In the genomic region with DNA sequence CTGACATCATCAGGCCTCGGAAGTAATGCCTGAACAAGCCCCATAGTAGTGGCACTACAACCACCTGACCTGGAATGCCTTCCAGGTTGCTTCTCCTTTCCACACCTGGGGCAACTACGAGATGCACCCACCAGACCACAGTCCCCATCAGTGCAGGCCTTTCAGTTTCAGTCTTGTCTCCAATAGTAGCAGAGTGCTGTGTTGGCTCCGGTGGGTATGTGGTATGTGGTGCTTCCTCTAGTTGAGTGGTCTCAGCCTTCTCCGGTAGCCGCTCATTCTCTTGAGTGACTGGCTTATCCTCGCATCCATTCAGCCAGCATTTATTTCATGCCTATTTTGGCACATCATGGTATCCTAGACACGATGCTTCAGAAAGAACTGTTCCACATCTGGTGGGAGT, we compare ENCODE assay signal across 22 mouse cellular contexts. TPM values are rescaled to one million over a fixed set of nuclear protein-coding genes. Genes with fewer than 3 reads are reported as not detected.
"Had no signal": no experiment of that assay in that cellular context is flagged by ENCODE, and none has a peak within 500 bp of the region (broad histone marks: within the 10 kb centered on the region; RNA-seq: fewer than 3 reads in every experiment).

No protein-coding gene starts in this region.

- H3K36me3 ChIP-seq: limb, embryonic 10.5 days; liver, embryonic 12.5 days; midbrain, embryonic 10.5 days; neural tube, embryonic 12.5 days had no signal

- H3K9ac ChIP-seq: liver, embryonic 12.5 days; neural tube, embryonic 12.5 days had no signal

- H3K9me3 ChIP-seq: limb, embryonic 10.5 days; liver, embryonic 12.5 days; neural tube, embryonic 12.5 days had no signal

- H3K27me3 ChIP-seq: liver, embryonic 12.5 days had no signal

- H3K4me1 ChIP-seq: liver, embryonic 12.5 days; midbrain, embryonic 10.5 days; neural tube, embryonic 12.5 days had no signal

- H3K27ac ChIP-seq: liver, embryonic 12.5 days; midbrain, embryonic 10.5 days; neural tube, embryonic 12.5 days; stomach, postnatal 0 days had no signal

- H3K4me3 ChIP-seq: liver, embryonic 12.5 days; midbrain, embryonic 10.5 days; myocyte; neural tube, embryonic 12.5 days had no signal

- ATAC-seq: liver, embryonic 12.5 days had no signal

- DNase-seq: kidney, adult 11 months; kidney, adult 9 months; lung, postnatal 14 days; midbrain, embryonic 14.5 days; retina, postnatal 1 day; right cerebral cortex, postnatal 14 days; thymus, postnatal 4 days had no signal

RNA-seq across cellular contexts. Expression of gene Gm17542, which starts 4.8 kb away (rescaled TPM):
- total RNA-seq: layer of hippocampus, adult 8-10 months; layer of hippocampus, postnatal 14 days; left cerebral cortex, adult 18-20 months; left cerebral cortex, postnatal 10 days had no signal
- polyA plus RNA-seq: large intestine, adult 2 months; limb, embryonic 10.5 days; limb, embryonic 14.5 days; liver, embryonic 12.5 days; liver, embryonic 16.5 days; lung, embryonic 14.5 days; midbrain, embryonic 10.5 days; midbrain, embryonic 14.5 days; myocyte; neural tube, embryonic 12.5 days; spleen, adult 2 months; stomach, postnatal 0 days had no signal

RNA-seq across cellular contexts. Expression of gene Edar, which starts 37.8 kb away (rescaled TPM):
- polyA plus RNA-seq: liver, embryonic 16.5 days; myocyte had no signal
